Mouse (Mus musculus) liver, postnatal 0 days (tissue): ENCODE data around the gene Bloc1s1. TPM values are rescaled to one million over a fixed set of nuclear protein-coding genes. Genes with fewer than 3 reads are reported as not detected.

Experiments used
- ATAC-seq: fragments of 200-750 bp; cut with Nextera tagmentation; 2 replicates; pipeline ENCODE4 v1.8.0; 2017; ENCODE audit warnings: mild to moderate bottlenecking, moderate library complexity
- DNase-seq: peaks from one replicate; pipeline ENCODE4 v3.0.0-alpha.2; 2016
- H3K27ac ChIP-seq: fragments of 300-500 bp; sonication (generic); 2 replicates; pipeline ENCODE4 v1.5.1; 2014; ENCODE audit warnings: antibody characterized with exemption, moderate library complexity, mild to moderate bottlenecking, low read depth
- H3K27me3 ChIP-seq: fragments of 300-500 bp; sonication (generic); 2 replicates; pipeline ENCODE4 v1.6.1; 2014; ENCODE audit warnings: low read length, control low read depth, mixed read lengths; ENCODE audit not compliant: insufficient read depth
- H3K36me3 ChIP-seq: fragments of 300-500 bp; sonication (generic); replicated peaks from 2 replicates; pipeline ENCODE4 v1.6.1; 2014; ENCODE audit warnings: mild to moderate bottlenecking, control low read depth, low read length, moderate library complexity, mixed read lengths; ENCODE audit not compliant: insufficient read depth
- H3K4me1 ChIP-seq: fragments of 300-500 bp; sonication (generic); 2 replicates; pipeline ENCODE4 v1.6.1; 2014; ENCODE audit warnings: antibody characterized with exemption, mild to moderate bottlenecking, control low read depth; ENCODE audit not compliant: insufficient read depth
- H3K4me2 ChIP-seq: fragments of 300-500 bp; sonication (generic); 2 replicates; pipeline ENCODE4 v1.6.1; 2014; ENCODE audit warnings: low read depth, mild to moderate bottlenecking, low read length, moderate library complexity, mixed read lengths
- H3K4me3 ChIP-seq: fragments of 300-500 bp; sonication (generic); 2 replicates; pipeline ENCODE4 v1.5.1; 2014; ENCODE audit warnings: low read depth, low read length
- H3K9ac ChIP-seq: fragments of 300-500 bp; sonication (generic); replicated peaks from 2 replicates; pipeline ENCODE4 v1.6.1; 2014; ENCODE audit warnings: mild to moderate bottlenecking, moderate library complexity
- H3K9me3 ChIP-seq: fragments of 300-500 bp; sonication (generic); 2 replicates; pipeline ENCODE4 v1.6.1; 2016; ENCODE audit warnings: mild to moderate bottlenecking, control low read depth, low read length, mixed read lengths
- CTCF ChIP-seq: sonication (generic); IDR thresholded peaks from 2 replicates; pipeline ENCODE4 v1.5.1; 2016; ENCODE audit warnings: antibody characterized with exemption, low read depth
- EP300 ChIP-seq: IDR thresholded peaks from 2 replicates; pipeline ENCODE4 v1.6.1; 2016; ENCODE audit warnings: antibody characterized with exemption, low read depth, mild to moderate bottlenecking
- WGBS: fragments of 180-500 bp; shearing (Covaris S2); extraction: QIAGEN DNeasy Blood & Tissue Kit; methylation state at CpG from one replicate; pipeline ENCODE4 v1.1.7; 2014; ENCODE audit not compliant: insufficient replicate concordance; 5-methylcytosine and 5-hydroxymethylcytosine counted together
- polyA plus RNA-seq: library from polyadenylated mRNA; unstranded; fragments of >200 nt; fragmentation: Nextera tagmentation; extraction: Ambion mirVana; gene quantifications from 2 replicates; pipeline ENCODE4 v1.2.1, GENCODE M21; 2015

Gene Bloc1s1
- polyA plus RNA-seq = 128 and 130 TPM in 2 replicates

GRCm38 (mm10) chr10:128923935-128924334, at the start of gene Bloc1s1:
Gene Bloc1s1, minus strand, starts transcription at chr10:128924035.
- Histone ChIP-seq H3K9me3 (no peaks in the 10 kb centered on the region), H3K9ac (peak within 1 kb of the TSS; percentile 77), H3K4me3 (peak within 1 kb of the TSS; percentile 74), H3K27me3 (peaks cover under 1% of the 10 kb centered on the region; the same call in 1 of the 2 replicates), H3K36me3 (0 out of 2 replicates have a peak, but pooled peaks cover 3% of the 10 kb centered on the region), H3K4me1 (peaks cover 31% of the 10 kb centered on the region), H3K27ac (peak within 1 kb of the TSS; percentile 92), H3K4me2 (peak within 1 kb of the TSS; percentile 79)
- no peak for TF ChIP-seq CTCF
- no peak for TF ChIP-seq EP300
- 57% methylated on average over 9 of the region's 9 CpGs for WGBS
- DNase-seq (no peak), ATAC-seq (no peak)

GRCm38 (mm10) chr10:128972841-128973240, 49.0 kb upstream of the Bloc1s1 start:
- WGBS = 71% methylated on average over 4 of the region's 4 CpGs
- H3K36me3 ChIP-seq = no peaks in the 10 kb centered on the region
- H3K4me3 ChIP-seq = no peak overlapping the region
- no peaks in the 10 kb centered on the region for H3K9me3 ChIP-seq
- no peak for DNase-seq
- no peak for ATAC-seq
- H3K27me3 ChIP-seq = peaks cover 8% of the 10 kb centered on the region
- TF ChIP-seq CTCF = no peak
- TF ChIP-seq EP300 = no peak
- H3K27ac ChIP-seq = no peak overlapping the region
- no peak overlapping the region for H3K9ac ChIP-seq
- no peaks in the 10 kb centered on the region for H3K4me1 ChIP-seq
- no peak overlapping the region for H3K4me2 ChIP-seq

- Histone ChIP-seq H3K27me3 (peaks cover 5% of the 10 kb centered on the region), H3K4me1 (0 out of 2 replicates have a peak, but pooled peaks cover 8% of the 10 kb centered on the region), H3K9me3 (no peaks in the 10 kb centered on the region), H3K4me2 (no peak overlapping the region), H3K9ac (no peak overlapping the region), H3K27ac (no peak overlapping the region), H3K4me3 (no peak overlapping the region), H3K36me3 (no peaks in the 10 kb centered on the region)
- no peak for ATAC-seq
- TF ChIP-seq CTCF (no peak), EP300 (no peak)
- DNase-seq = no peak
- WGBS = 27% methylated on average over 1 of the region's 1 CpGs
Observed at GRCm38 (mm10) chr10:128970740-128971250, 47.0 kb upstream of the Bloc1s1 start.

- no peak overlapping the region for H3K27ac ChIP-seq
- H3K4me2 ChIP-seq = no peak overlapping the region
- ATAC-seq (no peak), DNase-seq (no peak)
- TF ChIP-seq EP300 = no peak
- TF ChIP-seq CTCF = no peak
- H3K9me3 ChIP-seq = no peaks in the 10 kb centered on the region
- no peaks in the 10 kb centered on the region for H3K36me3 ChIP-seq
- WGBS = 27% methylated on average over 1 of the region's 1 CpGs
- peaks cover 5% of the 10 kb centered on the region; the same call in 1 of the 2 replicates for H3K27me3 ChIP-seq
- H3K9ac ChIP-seq = no peak overlapping the region
- H3K4me3 ChIP-seq = no peak overlapping the region
- H3K4me1 ChIP-seq = peaks cover 12% of the 10 kb centered on the region; the same call in 1 of the 2 replicates
Observed at GRCm38 (mm10) chr10:128968341-128968749, 44.5 kb upstream of the Bloc1s1 start.

- WGBS = 44% methylated on average over 6 of the region's 6 CpGs
- no peak overlapping the region for H3K9ac ChIP-seq
Observed at GRCm38 (mm10) chr10:128965871-128966270, 42.0 kb upstream of the Bloc1s1 start.

GRCm38 (mm10) chr10:128964961-128965360, 41.1 kb upstream of the Bloc1s1 start:
- Histone ChIP-seq H3K9ac (no peak overlapping the region), H3K4me2 (no peak overlapping the region), H3K4me1 (peaks cover 18% of the 10 kb centered on the region), H3K9me3 (no peaks in the 10 kb centered on the region), H3K36me3 (no peaks in the 10 kb centered on the region), H3K27me3 (no peaks in the 10 kb centered on the region), H3K4me3 (no peak overlapping the region), H3K27ac (peak overlapping the region; percentile 85)
- TF ChIP-seq CTCF (no peak), EP300 (no peak; the same call in 1 of the 2 replicates)
- peak; percentile 95 for ATAC-seq
- 43% methylated on average over 2 of the region's 2 CpGs for WGBS
- peak; percentile 48 for DNase-seq

More at GRCm38 (mm10) chr10:128965871-128966270, 42.0 kb upstream of the Bloc1s1 start:
- ATAC-seq (peak; percentile 64), DNase-seq (no peak)
- TF ChIP-seq CTCF (no peak), EP300 (0 out of 2 replicates have a peak, but pooled peaks have one; percentile 36)
- Histone ChIP-seq H3K27me3 (peaks cover 5% of the 10 kb centered on the region; the same call in 1 of the 2 replicates), H3K4me1 (peaks cover 17% of the 10 kb centered on the region), H3K9me3 (no peaks in the 10 kb centered on the region), H3K36me3 (no peaks in the 10 kb centered on the region), H3K27ac (peak overlapping the region; percentile 85), H3K4me3 (no peak overlapping the region), H3K4me2 (no peak overlapping the region)
